Mouse (Mus musculus) C2C12 (cell line): ENCODE data around the gene Tssk3.
"Not testable (repeated sequence)": the region's sequence is repeated elsewhere in the genome, so short reads cannot be mapped to it uniquely, and the experiment has no call there.

Experiments used
- CEBPB ChIP-seq: IDR thresholded peaks from one replicate; pipeline ENCODE4 v1.6.1; 2011; ENCODE audit warnings: low read depth, mild to moderate bottlenecking, control low read depth, moderate library complexity
- CTCF ChIP-seq: IDR thresholded peaks from one replicate; pipeline ENCODE4 v1.5.1; 2011; ENCODE audit not compliant: control insufficient read depth, insufficient read depth, insufficient read length
- FOSL1 ChIP-seq: IDR thresholded peaks from one replicate; pipeline ENCODE4 v1.8.0; 2011; ENCODE audit warnings: mild to moderate bottlenecking, low read length; ENCODE audit not compliant: poor library complexity, insufficient read depth, severe bottlenecking
- MAX ChIP-seq: IDR thresholded peaks from one replicate; pipeline ENCODE4 v1.6.1; 2011; ENCODE audit warnings: mild to moderate bottlenecking, control low read depth
- MYOD1 ChIP-seq: IDR thresholded peaks from one replicate; pipeline ENCODE4 v1.6.1; 2011; ENCODE audit warnings: low read depth; ENCODE audit not compliant: control insufficient read depth, insufficient read length

- TF ChIP-seq CTCF, MAX, CEBPB, MYOD1, FOSL1: not testable (repeated sequence)
Measured at GRCm38 (mm10) chr4:129457311-129457710, 33.5 kb downstream of the Tssk3 start.
